Mouse (Mus musculus) midbrain, embryonic 11.5 days (tissue): ENCODE results near the gene Chia1. TPM values are rescaled to one million over a fixed set of nuclear protein-coding genes. Genes with fewer than 3 reads are reported as not detected.
"Not testable (repeated sequence)": the region's sequence is repeated elsewhere in the genome, so short reads cannot be mapped to it uniquely, and the experiment has no call there.

Source experiments
- ATAC-seq: fragments of 200-750 bp; cut with Nextera tagmentation; 2 replicates; pipeline ENCODE4 v1.8.0; 2017; ENCODE audit warnings: moderate TSS enrichment, moderate library complexity; ENCODE audit not compliant: low FRiP score
- DNase-seq: peaks from one replicate; pipeline ENCODE4 v3.0.0; 2015; ENCODE audit warnings: low spot score; ENCODE audit errors: missing footprints
- H3K27ac ChIP-seq: fragments of 300-500 bp; sonication (generic); 2 replicates; pipeline ENCODE4 v1.5.1; 2014; ENCODE audit warnings: low read depth, low read length
- H3K27me3 ChIP-seq: fragments of 300-500 bp; sonication (generic); 2 replicates; pipeline ENCODE4 v1.6.1; 2014; ENCODE audit warnings: mild to moderate bottlenecking, low read length, moderate library complexity, mixed read lengths; ENCODE audit not compliant: control insufficient read depth, insufficient read depth
- H3K36me3 ChIP-seq: fragments of 300-500 bp; sonication (generic); 2 replicates; pipeline ENCODE4 v1.6.1; 2014; ENCODE audit warnings: mild to moderate bottlenecking, low read length, moderate library complexity, mixed read lengths; ENCODE audit not compliant: control insufficient read depth, insufficient read depth
- H3K4me1 ChIP-seq: fragments of 300-500 bp; sonication (generic); 2 replicates; pipeline ENCODE4 v1.6.1; 2014; ENCODE audit warnings: low read length; ENCODE audit not compliant: control insufficient read depth, insufficient read depth
- H3K4me2 ChIP-seq: fragments of 300-500 bp; sonication (generic); 2 replicates; pipeline ENCODE4 v1.6.1; 2014; ENCODE audit warnings: mild to moderate bottlenecking, moderate library complexity
- H3K4me3 ChIP-seq: fragments of 300-500 bp; sonication (generic); 2 replicates; pipeline ENCODE4 v1.5.1; 2014; ENCODE audit warnings: low read depth, low read length
- H3K9ac ChIP-seq: fragments of 300-500 bp; sonication (generic); 2 replicates; pipeline ENCODE4 v1.6.1; 2014; ENCODE audit warnings: low read length
- H3K9me3 ChIP-seq: fragments of 300-500 bp; sonication (generic); 2 replicates; pipeline ENCODE4 v1.6.1; 2016; ENCODE audit warnings: low read length; ENCODE audit not compliant: control insufficient read depth
- WGBS: fragments of 180-500 bp; shearing (Covaris S2); extraction: QIAGEN DNeasy Blood & Tissue Kit; methylation state at CpG from one replicate; pipeline ENCODE4 v1.1.7; 2014; 5-methylcytosine and 5-hydroxymethylcytosine counted together
- polyA plus RNA-seq: library from polyadenylated mRNA; unstranded; fragments of >200 nt; fragmentation: Nextera tagmentation; extraction: Ambion mirVana; gene quantifications from 2 replicates; pipeline ENCODE4 v1.2.1, GENCODE M21; 2014

Chia1 gene
- not detected in 2 replicates for polyA plus RNA-seq

- 80% methylated on average over 3 of the region's 3 CpGs for WGBS
- no peaks in the 10 kb centered on the region for H3K9me3 ChIP-seq
- no peak within 1 kb of the TSS for H3K27ac ChIP-seq
- DNase-seq (no peak), ATAC-seq (no peak)
- H3K27me3 ChIP-seq = no peaks in the 10 kb centered on the region
- no peaks in the 10 kb centered on the region for H3K36me3 ChIP-seq
- no peak within 1 kb of the TSS for H3K4me3 ChIP-seq
- H3K4me1 ChIP-seq = no peaks in the 10 kb centered on the region
- H3K9ac ChIP-seq = no peak within 1 kb of the TSS
- H3K4me2 ChIP-seq = no peak within 1 kb of the TSS
Measured at GRCm38 (mm10) chr3:106112929-106113328, at the start of gene Chia1. Gene Chia1 (plus strand): TSS chr3:106113229.

GRCm38 (mm10) chr3:106067707-106068106 lies 45.3 kb upstream of the Chia1 start:
- H3K4me3 ChIP-seq, H3K4me2 ChIP-seq, H3K27ac ChIP-seq, H3K9me3 ChIP-seq, H3K9ac ChIP-seq, H3K36me3 ChIP-seq, DNase-seq, H3K27me3 ChIP-seq, H3K4me1 ChIP-seq, ATAC-seq: not testable (repeated sequence)
- 36% methylated on average over 5 of the region's 5 CpGs for WGBS

- Histone ChIP-seq H3K4me2 (no peak overlapping the region), H3K36me3 (no peaks in the 10 kb centered on the region), H3K27ac (no peak overlapping the region), H3K4me1 (no peaks in the 10 kb centered on the region), H3K4me3 (no peak overlapping the region), H3K27me3 (no peaks in the 10 kb centered on the region), H3K9ac (no peak overlapping the region), H3K9me3 (no peaks in the 10 kb centered on the region)
- DNase-seq (no peak), ATAC-seq (no peak)
- WGBS = 84% methylated on average over 2 of the region's 2 CpGs
Measured at GRCm38 (mm10) chr3:106070994-106071393, 42.0 kb upstream of the Chia1 start.

- no peak for DNase-seq
- Histone ChIP-seq H3K4me1 (no peaks in the 10 kb centered on the region), H3K9ac (no peak overlapping the region), H3K27ac (no peak overlapping the region), H3K4me2 (no peak overlapping the region), H3K36me3 (no peaks in the 10 kb centered on the region), H3K9me3 (no peaks in the 10 kb centered on the region), H3K27me3 (no peaks in the 10 kb centered on the region), H3K4me3 (no peak overlapping the region)
- 78% methylated on average over 1 of the region's 1 CpGs for WGBS
- no peak for ATAC-seq
Measured at GRCm38 (mm10) chr3:106074824-106075223, 38.2 kb upstream of the Chia1 start.

GRCm38 (mm10) chr3:106126999-106127398 lies 14.0 kb downstream of the Chia1 start:
- no peak overlapping the region for H3K9ac ChIP-seq
- no peaks in the 10 kb centered on the region for H3K27me3 ChIP-seq
- H3K4me1 ChIP-seq = no peaks in the 10 kb centered on the region
- no peak for ATAC-seq
- H3K4me3 ChIP-seq = no peak overlapping the region
- H3K36me3 ChIP-seq = no peaks in the 10 kb centered on the region
- no peaks in the 10 kb centered on the region; the same call in 1 of the 2 replicates for H3K9me3 ChIP-seq
- DNase-seq = no peak
- H3K4me2 ChIP-seq = no peak overlapping the region
- H3K27ac ChIP-seq = no peak overlapping the region

- 78% methylated on average over 4 of the region's 4 CpGs for WGBS
- Histone ChIP-seq H3K27ac (no peak overlapping the region), H3K4me2 (no peak overlapping the region), H3K4me1 (no peaks in the 10 kb centered on the region), H3K9me3 (no peaks in the 10 kb centered on the region; the same call in 1 of the 2 replicates), H3K9ac (no peak overlapping the region), H3K27me3 (no peaks in the 10 kb centered on the region), H3K4me3 (no peak overlapping the region), H3K36me3 (no peaks in the 10 kb centered on the region)
- no peak for DNase-seq
- ATAC-seq = peak; percentile 14; the same call in 1 of the 2 replicates
Measured at GRCm38 (mm10) chr3:106128807-106129493, 15.9 kb downstream of the Chia1 start.

GRCm38 (mm10) chr3:106131690-106132089 lies 18.7 kb downstream of the Chia1 start:
- Histone ChIP-seq H3K4me1 (no peaks in the 10 kb centered on the region), H3K4me3 (no peak overlapping the region), H3K9ac (no peak overlapping the region), H3K36me3 (no peaks in the 10 kb centered on the region), H3K27me3 (no peaks in the 10 kb centered on the region), H3K27ac (no peak overlapping the region), H3K4me2 (no peak overlapping the region), H3K9me3 (no peaks in the 10 kb centered on the region)
- no peak for DNase-seq
- ATAC-seq = no peak
- WGBS = 85% methylated on average over 5 of the region's 5 CpGs

GRCm38 (mm10) chr3:106144081-106144480 lies 31.1 kb downstream of the Chia1 start:
- H3K36me3 ChIP-seq = no peaks in the 10 kb centered on the region
- 91% methylated on average over 10 of the region's 10 CpGs for WGBS
- ATAC-seq (peak; percentile 40; the same call in 1 of the 2 replicates), DNase-seq (no peak)
- H3K27ac ChIP-seq = no peak overlapping the region
- no peak overlapping the region for H3K4me3 ChIP-seq
- no peak overlapping the region for H3K9ac ChIP-seq
- peaks cover 4% of the 10 kb centered on the region; the same call in 1 of the 2 replicates for H3K9me3 ChIP-seq
- H3K4me1 ChIP-seq = no peaks in the 10 kb centered on the region
- no peaks in the 10 kb centered on the region for H3K27me3 ChIP-seq
- no peak overlapping the region for H3K4me2 ChIP-seq

GRCm38 (mm10) chr3:106154413-106154812 lies 41.4 kb downstream of the Chia1 start:
- H3K36me3 ChIP-seq = no peaks in the 10 kb centered on the region
- no peaks in the 10 kb centered on the region for H3K4me1 ChIP-seq
- no peak overlapping the region for H3K4me3 ChIP-seq
- no peaks in the 10 kb centered on the region for H3K9me3 ChIP-seq
- H3K9ac ChIP-seq = no peak overlapping the region
- H3K4me2 ChIP-seq = no peak overlapping the region
- no peaks in the 10 kb centered on the region for H3K27me3 ChIP-seq
- DNase-seq (no peak), ATAC-seq (no peak)
- no peak overlapping the region for H3K27ac ChIP-seq
- WGBS = 87% methylated on average over 2 of the region's 2 CpGs
